Mouse (Mus musculus): ENCODE data around the gene Hist1h3h. TPM values are rescaled to one million over a fixed set of nuclear protein-coding genes. Genes with fewer than 3 reads are reported as not detected.
A peak's percentile ranks its signal among the peaks of the same experiment; 100 is the strongest.
"Not testable (repeated sequence)": the region's sequence is repeated elsewhere in the genome, so short reads cannot be mapped to it uniquely, and the experiment has no call there.

The Hist1h3h gene
- polyA plus RNA-seq (2012; rRNA removed): 34.5 and 61.8 TPM in 2 replicates
- 18.4 and 18.6 TPM in 2 replicates for polyA plus RNA-seq (2014; fragmentation: Nextera tagmentation; extraction: Ambion mirVana)

DNA sequence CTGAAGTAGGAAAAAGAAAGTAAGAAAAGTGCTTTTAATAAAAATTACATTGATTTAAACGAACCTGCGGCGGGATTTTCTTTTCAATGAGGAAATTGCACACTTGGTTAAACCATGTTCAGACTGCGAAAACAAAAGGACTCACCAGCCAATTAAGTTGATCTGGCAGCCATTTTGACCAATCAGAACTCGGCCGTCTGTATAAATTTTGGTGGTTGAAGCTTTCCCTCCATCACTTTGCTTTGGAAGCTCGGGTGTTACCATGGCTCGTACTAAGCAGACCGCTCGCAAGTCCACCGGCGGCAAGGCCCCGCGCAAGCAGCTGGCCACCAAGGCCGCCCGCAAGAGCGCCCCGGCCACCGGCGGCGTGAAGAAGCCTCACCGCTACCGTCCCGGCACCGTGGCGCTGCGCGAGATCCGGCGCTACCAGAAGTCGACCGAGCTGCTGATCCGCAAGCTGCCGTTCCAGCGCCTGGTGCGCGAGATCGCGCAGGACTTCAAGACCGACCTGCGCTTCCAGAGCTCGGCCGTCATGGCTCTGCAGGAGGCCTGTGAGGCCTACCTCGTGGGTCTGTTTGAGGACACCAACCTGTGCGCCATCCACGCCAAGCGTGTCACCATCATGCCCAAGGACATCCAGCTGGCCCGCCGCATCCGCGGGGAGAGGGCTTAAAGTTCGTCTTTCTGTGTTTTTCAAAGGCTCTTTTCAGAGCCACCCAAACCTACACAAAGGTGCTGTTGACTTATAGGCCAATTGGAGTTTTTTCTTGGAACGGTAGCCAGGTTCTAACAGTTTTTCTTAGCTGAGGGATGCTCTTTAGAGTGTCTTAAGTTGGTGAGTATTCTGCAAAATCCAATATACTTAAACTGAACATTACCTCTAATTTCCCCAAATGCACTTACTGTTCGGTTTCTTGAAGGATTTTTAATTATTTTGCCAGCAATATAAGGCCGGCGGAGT lies at the start of gene Hist1h3h:
TSS of gene Hist1h3h (plus strand) at position 263 of the 961 bp plus-strand sequence.
- Histone ChIP-seq H3K4me1 (ENCODE audit: control insufficient read depth, insufficient read depth, low read length) (peaks cover 26% of the 10 kb centered on the region), H3K4me3 (replicated peaks; ENCODE audit: low read length) (peak within 1 kb of the TSS; percentile 42), H3K4me2 (replicated peaks; ENCODE audit: low read depth, low read length, severe bottlenecking) (peak within 1 kb of the TSS; percentile 79), H3K27ac (replicated peaks; ENCODE audit: low read depth, low read length) (peak within 1 kb of the TSS; percentile 93), H3K9ac (ENCODE audit: low read depth, low read length, severe bottlenecking) (peak within 1 kb of the TSS; percentile 68)
- H3K36me3 ChIP-seq (ENCODE audit: control insufficient read depth, insufficient read depth, low read length); H3K9me3 ChIP-seq (ENCODE audit: control insufficient read depth, low read length); H3K27me3 ChIP-seq (ENCODE audit: control insufficient read depth, insufficient read depth, low read length): not testable (repeated sequence)
- DNase-seq (ENCODE audit: low spot score): peak; percentile 96
- peak; percentile 72; the same call in 1 of the 2 replicates for TF ChIP-seq POLR2A (IDR thresholded peaks at IDR 0.05; ENCODE audit: borderline replicate concordance, extremely low read depth, insufficient read depth, insufficient read length)
- WGBS: 1% methylated on average over 25 of the region's 56 CpGs
- peak; percentile 42 for ATAC-seq (ENCODE audit: low FRiP score, low read depth)

DNA sequence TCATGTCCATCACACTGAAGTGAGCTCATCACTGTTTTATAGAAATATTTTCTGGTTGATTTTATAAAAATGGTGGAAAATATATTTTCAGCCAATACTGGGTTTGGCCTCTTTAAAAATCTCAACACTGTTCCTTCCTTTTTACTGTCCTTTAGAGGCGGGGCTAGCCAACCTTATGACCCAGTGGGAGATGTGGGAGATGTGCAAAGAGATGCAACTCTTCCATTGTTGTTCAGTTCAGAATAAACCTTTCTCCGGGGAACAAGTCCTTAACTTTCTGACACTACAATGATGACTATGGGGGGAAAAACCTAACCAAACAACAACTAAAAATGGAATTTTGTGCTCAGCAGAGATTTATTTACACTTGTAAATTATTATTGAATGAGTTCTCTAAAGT lies 40.2 kb upstream of the Hist1h3h start, which contains the start of gene Olfr1360:
TSS of gene Olfr1360 (minus strand) at position 101 of the 400 bp plus-strand sequence.
- H3K9me3 ChIP-seq (ENCODE audit: control insufficient read depth, low read length): no peaks in the 10 kb centered on the region
- no peaks in the 10 kb centered on the region for H3K4me1 ChIP-seq (ENCODE audit: control insufficient read depth, insufficient read depth, low read length)
- no peaks in the 10 kb centered on the region for H3K27me3 ChIP-seq (ENCODE audit: control insufficient read depth, insufficient read depth, low read length)
- H3K4me2 ChIP-seq (replicated peaks; ENCODE audit: low read depth, low read length, severe bottlenecking): no peak within 1 kb of the TSS
- DNase-seq (ENCODE audit: low spot score) (no peak), ATAC-seq (ENCODE audit: low FRiP score, low read depth) (no peak)
- H3K9ac ChIP-seq (ENCODE audit: low read depth, low read length, severe bottlenecking): no peak within 1 kb of the TSS
- no peaks in the 10 kb centered on the region for H3K36me3 ChIP-seq (ENCODE audit: control insufficient read depth, insufficient read depth, low read length)
- no peak within 1 kb of the TSS for H3K27ac ChIP-seq (replicated peaks; ENCODE audit: low read depth, low read length)
- H3K4me3 ChIP-seq (replicated peaks; ENCODE audit: low read length): no peak within 1 kb of the TSS
- WGBS: 87% methylated on average over 2 of the region's 2 CpGs
- TF ChIP-seq POLR2A (IDR thresholded peaks at IDR 0.05; ENCODE audit: borderline replicate concordance, extremely low read depth, insufficient read depth, insufficient read length): no peak

- Histone ChIP-seq H3K4me3 (replicated peaks; ENCODE audit: low read length) (no peak within 1 kb of the TSS), H3K9me3 (ENCODE audit: control insufficient read depth, low read length) (no peaks in the 10 kb centered on the region), H3K27ac (replicated peaks; ENCODE audit: low read depth, low read length) (no peak within 1 kb of the TSS), H3K4me2 (replicated peaks; ENCODE audit: low read depth, low read length, severe bottlenecking) (no peak within 1 kb of the TSS), H3K4me1 (ENCODE audit: control insufficient read depth, insufficient read depth, low read length) (no peaks in the 10 kb centered on the region), H3K36me3 (ENCODE audit: control insufficient read depth, insufficient read depth, low read length) (no peaks in the 10 kb centered on the region), H3K27me3 (ENCODE audit: control insufficient read depth, insufficient read depth, low read length) (no peaks in the 10 kb centered on the region), H3K9ac (ENCODE audit: low read depth, low read length, severe bottlenecking) (no peak within 1 kb of the TSS)
- no peak for TF ChIP-seq POLR2A (IDR thresholded peaks at IDR 0.05; ENCODE audit: borderline replicate concordance, extremely low read depth, insufficient read depth, insufficient read length)
- ATAC-seq (ENCODE audit: low FRiP score, low read depth): no peak
- no peak for DNase-seq (ENCODE audit: low spot score)
Measured at GRCm38 (mm10) chr13:21697811-21698210, 19.6 kb upstream of the Hist1h3h start, which contains the start of gene Olfr1359. TSS of gene Olfr1359 (plus strand) at chr13:21698111.

DNA sequence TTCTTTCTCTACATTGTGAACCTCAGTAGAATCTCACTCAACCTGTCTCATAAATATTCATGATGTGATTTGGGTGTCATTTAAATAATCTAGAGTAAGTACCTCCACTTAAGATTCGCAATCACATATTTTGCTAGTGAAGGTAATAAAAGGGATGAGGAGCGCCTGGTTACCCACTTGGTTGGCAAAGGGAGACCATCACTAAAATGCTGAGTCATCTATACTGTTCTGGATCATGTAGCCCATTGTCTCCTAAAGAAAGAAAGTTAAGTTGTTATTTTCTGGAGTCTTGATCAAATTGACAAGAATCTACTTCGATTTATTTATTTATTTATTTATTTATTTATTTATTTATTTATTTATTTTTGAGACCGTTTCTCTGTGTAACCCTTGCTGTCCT lies 10.8 kb upstream of the Hist1h3h start:
- Histone ChIP-seq H3K27me3 (ENCODE audit: control insufficient read depth, insufficient read depth, low read length) (no peaks in the 10 kb centered on the region), H3K4me2 (replicated peaks; ENCODE audit: low read depth, low read length, severe bottlenecking) (no peak overlapping the region), H3K9ac (ENCODE audit: low read depth, low read length, severe bottlenecking) (no peak overlapping the region), H3K27ac (replicated peaks; ENCODE audit: low read depth, low read length) (no peak overlapping the region), H3K4me3 (replicated peaks; ENCODE audit: low read length) (no peak overlapping the region), H3K36me3 (ENCODE audit: control insufficient read depth, insufficient read depth, low read length) (no peaks in the 10 kb centered on the region), H3K4me1 (ENCODE audit: control insufficient read depth, insufficient read depth, low read length) (no peaks in the 10 kb centered on the region), H3K9me3 (ENCODE audit: control insufficient read depth, low read length) (no peaks in the 10 kb centered on the region)
- DNase-seq (ENCODE audit: low spot score): no peak
- TF ChIP-seq POLR2A (IDR thresholded peaks at IDR 0.05; ENCODE audit: borderline replicate concordance, extremely low read depth, insufficient read depth, insufficient read length): no peak
- 69% methylated on average over 4 of the region's 4 CpGs for WGBS
- ATAC-seq (ENCODE audit: low FRiP score, low read depth): no peak

GRCm38 (mm10) chr13:21710031-21710711 lies 7.3 kb upstream of the Hist1h3h start:
- peak overlapping the region; percentile 90 for H3K27ac ChIP-seq (replicated peaks; ENCODE audit: low read depth, low read length)
- no peaks in the 10 kb centered on the region for H3K36me3 ChIP-seq (ENCODE audit: control insufficient read depth, insufficient read depth, low read length)
- peak; percentile 93 for DNase-seq (ENCODE audit: low spot score)
- H3K9me3 ChIP-seq (ENCODE audit: control insufficient read depth, low read length): no peaks in the 10 kb centered on the region
- under 1% methylated on average over 32 of the region's 32 CpGs for WGBS
- no peak for TF ChIP-seq POLR2A (IDR thresholded peaks at IDR 0.05; ENCODE audit: borderline replicate concordance, extremely low read depth, insufficient read depth, insufficient read length)
- ATAC-seq (ENCODE audit: low FRiP score, low read depth): peak; percentile 83
- peak overlapping the region; percentile 66 for H3K9ac ChIP-seq (ENCODE audit: low read depth, low read length, severe bottlenecking)
- peak overlapping the region; percentile 68 for H3K4me3 ChIP-seq (replicated peaks; ENCODE audit: low read length)
- H3K27me3 ChIP-seq (ENCODE audit: control insufficient read depth, insufficient read depth, low read length): no peaks in the 10 kb centered on the region
- H3K4me1 ChIP-seq (ENCODE audit: control insufficient read depth, insufficient read depth, low read length): peaks cover 3% of the 10 kb centered on the region
- peak overlapping the region; percentile 48 for H3K4me2 ChIP-seq (replicated peaks; ENCODE audit: low read depth, low read length, severe bottlenecking)

Measured in limb, embryonic 14.5 days (tissue).